Mouse (Mus musculus): ENCODE measurements around the gene Cyp2c38.
"Not testable (repeated sequence)": the region's sequence is repeated elsewhere in the genome, so short reads cannot be mapped to it uniquely, and the experiment has no call there.

Cyp2c38 gene

GRCm38 (mm10) chr19:39462941-39463340, at the start of gene Cyp2c38:
TSS of gene Cyp2c38 (minus strand) at chr19:39463075.
- DNase-seq = no peak

GRCm38 (mm10) chr19:39510534-39510933, 47.7 kb upstream of the Cyp2c38 start, which contains the start of gene Cyp2c39:
TSS of gene Cyp2c39 (plus strand) at chr19:39510862.
- DNase-seq = no peak

GRCm38 (mm10) chr19:39509533-39509932, 46.7 kb upstream of the Cyp2c38 start:
- no peak for DNase-seq

GRCm38 (mm10) chr19:39506341-39506740, 43.5 kb upstream of the Cyp2c38 start:
- no peak for DNase-seq

GRCm38 (mm10) chr19:39483961-39484360, 21.1 kb upstream of the Cyp2c38 start:
- DNase-seq = not testable (repeated sequence)

- DNase-seq = no peak
Measured at GRCm38 (mm10) chr19:39463923-39464322, 1.0 kb upstream of the Cyp2c38 start.

Measured in cerebellum, adult 9-10 months (tissue).